Mouse (Mus musculus) granulocyte monocyte progenitor cell, adult 5-6 weeks (primary cell): ENCODE results near the gene Zic2. TPM values are rescaled to one million over a fixed set of nuclear protein-coding genes. Genes with fewer than 3 reads are reported as not detected.
A peak's percentile ranks its signal among the peaks of the same experiment; 100 is the strongest.

Experiments used
- ATAC-seq: replicated peaks from 2 replicates; pipeline ENCODE4 v1.8.0; 2016; ENCODE audit warnings: mild to moderate bottlenecking, moderate TSS enrichment, inconsistent platforms; ENCODE audit not compliant: poor library complexity, severe bottlenecking
- total RNA-seq, 2 experiments: library from RNA; stranded (forward) in 1 of 2; stranded (reverse) in 1 of 2; fragments of 200-712, 200-1000 nt in 1 of 2; fragments of >200 nt in 1 of 2; fragmentation: Nextera tagmentation in 1 of 2; gene quantifications; 2 replicates each; pipeline ENCODE4 v1.2.3; 2014 to 2017

The Zic2 gene
- total RNA-seq, 2 experiments from 2014 or later = not detected

GRCm38 (mm10) chr14:122460226-122460625, 15.0 kb upstream of the Zic2 start:
- ATAC-seq = no peak

- ATAC-seq = no peak
Measured at GRCm38 (mm10) chr14:122461500-122461899, 13.7 kb upstream of the Zic2 start.

- ATAC-seq = no peak
Measured at GRCm38 (mm10) chr14:122461966-122462365, 13.3 kb upstream of the Zic2 start.

- ATAC-seq = no peak
Measured at GRCm38 (mm10) chr14:122462689-122463079, 12.6 kb upstream of the Zic2 start.

- ATAC-seq = peak; percentile 21; the same call in 1 of the 2 replicates
Measured at GRCm38 (mm10) chr14:122463080-122463691, 12.0 kb upstream of the Zic2 start.

- ATAC-seq = peak; percentile 36
Measured at GRCm38 (mm10) chr14:122463734-122464341, 11.4 kb upstream of the Zic2 start.

- 0 out of 2 replicates have a peak, but pooled peaks have one; percentile 9 for ATAC-seq
Measured at GRCm38 (mm10) chr14:122464351-122464762, 10.9 kb upstream of the Zic2 start.

- ATAC-seq = peak; percentile 23; the same call in 1 of the 2 replicates
Measured at GRCm38 (mm10) chr14:122464763-122465741, 10.2 kb upstream of the Zic2 start, which contains the start of gene Zic5. Zic5 (minus strand) TSS chr14:122465677.

- ATAC-seq = no peak
Measured at GRCm38 (mm10) chr14:122465931-122466490, 9.2 kb upstream of the Zic2 start.

GRCm38 (mm10) chr14:122466756-122467362, 8.4 kb upstream of the Zic2 start:
- no peak for ATAC-seq

- no peak for ATAC-seq
Measured at GRCm38 (mm10) chr14:122467926-122468841, 7.1 kb upstream of the Zic2 start.

GRCm38 (mm10) chr14:122468971-122469755, 6.1 kb upstream of the Zic2 start:
- no peak for ATAC-seq

GRCm38 (mm10) chr14:122471449-122472085, 3.7 kb upstream of the Zic2 start:
- no peak for ATAC-seq

- no peak for ATAC-seq
Measured at GRCm38 (mm10) chr14:122472161-122472560, 3.1 kb upstream of the Zic2 start.

- ATAC-seq = no peak
Measured at GRCm38 (mm10) chr14:122472647-122473046, 2.6 kb upstream of the Zic2 start.

- ATAC-seq = no peak
Measured at GRCm38 (mm10) chr14:122473211-122473751, 2.0 kb upstream of the Zic2 start.
